Mouse (Mus musculus) ES-Bruce4 (cell line): Measurements from ENCODE around the gene Etv6. TPM values are rescaled to one million over a fixed set of nuclear protein-coding genes. Genes with fewer than 3 reads are reported as not detected.

Experiments used
- H3K27ac ChIP-seq: 2 replicates; pipeline ENCODE4 v1.5.1; 2012; ENCODE audit warnings: low read length, inconsistent platforms; ENCODE audit not compliant: insufficient read depth
- H3K27me3 ChIP-seq: 2 replicates; pipeline ENCODE4 v1.6.1; 2012; ENCODE audit warnings: mild to moderate bottlenecking, low read length, inconsistent platforms; ENCODE audit not compliant: control insufficient read depth, poor library complexity, insufficient read depth, severe bottlenecking
- H3K36me3 ChIP-seq: 2 replicates; pipeline ENCODE4 v1.6.1; 2012; ENCODE audit warnings: inconsistent platforms, mild to moderate bottlenecking, low read length, moderate library complexity; ENCODE audit not compliant: control insufficient read depth, poor library complexity, insufficient read depth, severe bottlenecking
- H3K4me1 ChIP-seq: one replicate; pipeline ENCODE4 v1.8.1; 2011; ENCODE audit warnings: low read length; ENCODE audit not compliant: control insufficient read depth, insufficient read depth
- H3K4me3 ChIP-seq: 2 replicates; pipeline ENCODE4 v1.5.1; 2011; ENCODE audit warnings: low read depth, mild to moderate bottlenecking, low read length
- H3K9ac ChIP-seq: 2 replicates; pipeline ENCODE4 v1.6.1; 2012; ENCODE audit warnings: low read depth, mild to moderate bottlenecking, inconsistent platforms; ENCODE audit not compliant: poor library complexity, severe bottlenecking
- H3K9me3 ChIP-seq: replicated peaks from 2 replicates; pipeline ENCODE4 v1.6.1; 2012; ENCODE audit warnings: mild to moderate bottlenecking, low read length, inconsistent platforms; ENCODE audit not compliant: control insufficient read depth, poor library complexity, insufficient read depth, severe bottlenecking
- CTCF ChIP-seq: IDR thresholded peaks from one replicate; pipeline ENCODE4 v1.8.1; 2011; ENCODE audit warnings: low read depth, low read length
- EP300 ChIP-seq: IDR thresholded peaks from 2 replicates; pipeline ENCODE4 v1.6.1; 2011; ENCODE audit warnings: low read depth, low read length; ENCODE audit not compliant: insufficient read depth
- POLR2A ChIP-seq: IDR thresholded peaks from one replicate; pipeline ENCODE4 v1.8.1; 2011; ENCODE audit warnings: low read length; ENCODE audit not compliant: insufficient read depth
- polyA plus RNA-seq: library from polyadenylated mRNA; stranded (reverse); fragments of >200 nt; gene quantifications from 2 replicates; pipeline ENCODE4 v1.2.4, GENCODE M21; 2011; ENCODE audit warnings: low read depth; ENCODE audit not compliant: missing spikeins, insufficient read depth, insufficient read length

The Etv6 gene
- polyA plus RNA-seq, 1 experiment: 19.9 TPM

GRCm38 (mm10) chr6:134165012-134165411, 129.5 kb downstream of the Etv6 start:
- no peaks in the 10 kb centered on the region for H3K9me3 ChIP-seq
- no peak for TF ChIP-seq EP300
- TF ChIP-seq CTCF: no peak
- no peak for TF ChIP-seq POLR2A
- 0 out of 2 replicates have a peak overlapping the region, but pooled peaks have one; percentile 5 for H3K27ac ChIP-seq
- no peak overlapping the region for H3K9ac ChIP-seq
- H3K4me3 ChIP-seq: no peak overlapping the region
- peaks cover 9% of the 10 kb centered on the region for H3K4me1 ChIP-seq
- H3K36me3 ChIP-seq: no peaks in the 10 kb centered on the region
- H3K27me3 ChIP-seq: no peaks in the 10 kb centered on the region

- Histone ChIP-seq H3K4me3 (no peak overlapping the region), H3K9me3 (no peaks in the 10 kb centered on the region), H3K36me3 (no peaks in the 10 kb centered on the region), H3K27ac (peak overlapping the region; percentile 84), H3K9ac (no peak overlapping the region), H3K27me3 (no peaks in the 10 kb centered on the region), H3K4me1 (peaks cover 9% of the 10 kb centered on the region)
- TF ChIP-seq CTCF: no peak
- no peak for TF ChIP-seq EP300
- TF ChIP-seq POLR2A: no peak
These were observed 132.5 kb downstream of the Etv6 start for GRCm38 (mm10) chr6:134167963-134168362.

- no peak overlapping the region for H3K4me3 ChIP-seq
- H3K27me3 ChIP-seq: no peaks in the 10 kb centered on the region
- no peaks in the 10 kb centered on the region for H3K9me3 ChIP-seq
- H3K4me1 ChIP-seq: peaks cover 9% of the 10 kb centered on the region
- H3K36me3 ChIP-seq: no peaks in the 10 kb centered on the region
- peak overlapping the region; percentile 21 for H3K27ac ChIP-seq
- H3K9ac ChIP-seq: no peak overlapping the region
- TF ChIP-seq POLR2A (no peak), CTCF (no peak), EP300 (no peak)
These were observed 133.3 kb downstream of the Etv6 start for GRCm38 (mm10) chr6:134168799-134169198.

GRCm38 (mm10) chr6:134171235-134171634, 135.7 kb downstream of the Etv6 start:
- H3K4me1 ChIP-seq: peaks cover 2% of the 10 kb centered on the region
- no peak for TF ChIP-seq CTCF
- H3K27me3 ChIP-seq: no peaks in the 10 kb centered on the region
- no peaks in the 10 kb centered on the region for H3K9me3 ChIP-seq
- no peak overlapping the region for H3K9ac ChIP-seq
- H3K27ac ChIP-seq: no peak overlapping the region
- no peaks in the 10 kb centered on the region for H3K36me3 ChIP-seq
- no peak overlapping the region for H3K4me3 ChIP-seq

GRCm38 (mm10) chr6:134171906-134172728, 136.6 kb downstream of the Etv6 start:
- H3K4me3 ChIP-seq: no peak overlapping the region

GRCm38 (mm10) chr6:134173439-134173838, 137.9 kb downstream of the Etv6 start:
- Histone ChIP-seq H3K36me3 (no peaks in the 10 kb centered on the region), H3K9ac (no peak overlapping the region), H3K27ac (no peak overlapping the region)

More at GRCm38 (mm10) chr6:134171906-134172728, 136.6 kb downstream of the Etv6 start:
- Histone ChIP-seq H3K9ac (no peak overlapping the region), H3K9me3 (no peaks in the 10 kb centered on the region), H3K4me1 (peaks cover 2% of the 10 kb centered on the region), H3K36me3 (no peaks in the 10 kb centered on the region), H3K27ac (no peak overlapping the region), H3K27me3 (no peaks in the 10 kb centered on the region)
- no peak for TF ChIP-seq POLR2A
- no peak for TF ChIP-seq CTCF
- TF ChIP-seq EP300: no peak

More at GRCm38 (mm10) chr6:134173439-134173838, 137.9 kb downstream of the Etv6 start:
- no peaks in the 10 kb centered on the region for H3K9me3 ChIP-seq
- no peaks in the 10 kb centered on the region for H3K27me3 ChIP-seq
- no peak overlapping the region for H3K4me3 ChIP-seq
- H3K4me1 ChIP-seq: no peaks in the 10 kb centered on the region
- TF ChIP-seq EP300 (no peak), POLR2A (no peak), CTCF (no peak)
